Mouse (Mus musculus): ENCODE measurements around the gene Syt5.

The Syt5 gene

GRCm38 (mm10) chr7:4499034-4499433, 48.3 kb downstream of the Syt5 start:
- no peak for DNase-seq (ENCODE audit: low spot score)

GRCm38 (mm10) chr7:4498251-4498650, 49.1 kb downstream of the Syt5 start:
- DNase-seq (ENCODE audit: low spot score): no peak

- no peak for DNase-seq (ENCODE audit: low spot score)
Measured at GRCm38 (mm10) chr7:4497271-4497903, 50.0 kb downstream of the Syt5 start.

GRCm38 (mm10) chr7:4496468-4496867, 50.9 kb downstream of the Syt5 start:
- DNase-seq (ENCODE audit: low spot score): no peak

- DNase-seq (ENCODE audit: low spot score): no peak
Measured at GRCm38 (mm10) chr7:4493991-4494390, 53.4 kb downstream of the Syt5 start.

- no peak for DNase-seq (ENCODE audit: low spot score)
Measured at GRCm38 (mm10) chr7:4492284-4493224, 54.8 kb downstream of the Syt5 start.

- no peak for DNase-seq (ENCODE audit: low spot score)
Measured at GRCm38 (mm10) chr7:4491308-4491707, 56.0 kb downstream of the Syt5 start.

Measured in layer of hippocampus, adult 9-10 months (tissue).